8 mouse cellular contexts compared by ENCODE assay signal in genomic region chr17:70963546-70963945, GRCm38 (mm10). TPM values are rescaled to one million over a fixed set of nuclear protein-coding genes. Genes with fewer than 3 reads are reported as not detected.
DNase-seq lines count a peak whose midpoint lies in the region; ATAC-seq lines count a peak whose summit lies in the region.
"Not testable (repeated sequence)": the region's sequence is repeated elsewhere in the genome, so short reads cannot be mapped to it uniquely, and the experiment has no call there.

No protein-coding gene starts in this region.

- WGBS in intestine, embryonic 15.5 days = 71% methylated on average over 13 of the region's 13 CpGs

- H3K4me3 ChIP-seq in intestine, embryonic 15.5 days (replicated peaks) = not testable (repeated sequence)

- not testable (repeated sequence) for H3K36me3 ChIP-seq in intestine, embryonic 15.5 days

- H3K27ac ChIP-seq in intestine, embryonic 15.5 days = not testable (repeated sequence)

- not testable (repeated sequence) for H3K9ac ChIP-seq in intestine, embryonic 15.5 days

- H3K4me2 ChIP-seq in intestine, embryonic 15.5 days (replicated peaks) = not testable (repeated sequence)

- DNase-seq in adipocyte (ENCODE audit: low spot score) = peak; percentile 78
- DNase-seq in embryo, embryonic 9.5 days (ENCODE audit: extremely low spot score) = peak; percentile 75
- peak; percentile 85 to 93 for DNase-seq in left cerebral cortex, postnatal 10 days (ENCODE audit: extremely low spot score in 1 of 2, low spot score in 2 of 2)
- DNase-seq in right cerebral cortex, postnatal 14 days = peak; percentile 59
- DNase-seq in urinary bladder, postnatal 4 days (ENCODE audit: low spot score in 2 of 2) = peak; percentile 88 to 92

- intact Hi-C loops in left cerebral cortex, postnatal 10 days (cut with DNase I) = loop anchor here (10.0 kb wide), 2 partner anchors 209 to 529 kb away; no protein-coding TSS in a partner anchor

- H3K4me1 ChIP-seq in intestine, embryonic 15.5 days (replicated peaks) = not testable (repeated sequence)

- peak; percentile 83 for ATAC-seq in granulocyte monocyte progenitor cell, adult 5-6 weeks (replicated peaks; ENCODE audit: poor library complexity, severe bottlenecking)
- ATAC-seq in intestine, embryonic 15.5 days = peak; percentile 100
- ATAC-seq in megakaryocyte progenitor cell, adult 5-6 weeks (replicated peaks; ENCODE audit: poor library complexity) = peak; percentile 86

- H3K9me3 ChIP-seq in intestine, embryonic 15.5 days = not testable (repeated sequence)

- not testable (repeated sequence) for H3K27me3 ChIP-seq in intestine, embryonic 15.5 days (replicated peaks)

RNA-seq across cellular contexts. Expression of gene Myom1, which starts 38.9 kb away (rescaled TPM):
- total RNA-seq in granulocyte monocyte progenitor cell, adult 5-6 weeks (2014; fragmentation: Nextera tagmentation) = 1.2 TPM in 1 of 2 replicates, not detected in the other
- total RNA-seq in granulocyte monocyte progenitor cell, adult 5-6 weeks (2017) = 0.05 and 1.2 TPM in 2 replicates
- 11.1 and 12.6 TPM in 2 replicates for polyA plus RNA-seq in intestine, embryonic 15.5 days (2015; fragmentation: Nextera tagmentation; extraction: Ambion mirVana)
- 1 to 10 TPM; 3.4 to 3.9 TPM for total RNA-seq in left cerebral cortex, postnatal 10 days (2021)
- 0.20 and 0.30 TPM in 2 replicates for total RNA-seq in megakaryocyte progenitor cell, adult 5-6 weeks (2015)
- 0.33 and 0.34 TPM in 2 replicates for total RNA-seq in megakaryocyte progenitor cell, adult 5-6 weeks (2017)

RNA-seq across cellular contexts. Expression of gene Myl12a, which starts 39.1 kb away (rescaled TPM):
- total RNA-seq in granulocyte monocyte progenitor cell, adult 5-6 weeks (2014; fragmentation: Nextera tagmentation) = 226 and 321 TPM in 2 replicates
- 159 and 194 TPM in 2 replicates for total RNA-seq in granulocyte monocyte progenitor cell, adult 5-6 weeks (2017)
- 490 and 556 TPM in 2 replicates for polyA plus RNA-seq in intestine, embryonic 15.5 days (2015; fragmentation: Nextera tagmentation; extraction: Ambion mirVana)
- 10 to 100 TPM; 45.1 to 47.8 TPM for total RNA-seq in left cerebral cortex, postnatal 10 days (2021)
- 307 and 338 TPM in 2 replicates for total RNA-seq in megakaryocyte progenitor cell, adult 5-6 weeks (2015)
- 150 and 188 TPM in 2 replicates for total RNA-seq in megakaryocyte progenitor cell, adult 5-6 weeks (2017)
